Mouse (Mus musculus): ENCODE results near the gene Men1.

Men1 gene

GRCm38 (mm10) chr19:6388006-6388405, 53.2 kb downstream of the Men1 start:
- in situ Hi-C loops (cut with MboI, MseI) = no loop called here

GRCm38 (mm10) chr19:6389803-6390202, 55.0 kb downstream of the Men1 start:
- in situ Hi-C loops (cut with MboI, MseI) = no loop called here

GRCm38 (mm10) chr19:6390251-6390650, 55.5 kb downstream of the Men1 start:
- in situ Hi-C loops (cut with MboI, MseI) = no loop called here
